Mouse (Mus musculus) stomach, embryonic 15.5 days (tissue): ENCODE data around the gene Gnat3. TPM values are rescaled to one million over a fixed set of nuclear protein-coding genes. Genes with fewer than 3 reads are reported as not detected.
"Not testable (repeated sequence)": the region's sequence is repeated elsewhere in the genome, so short reads cannot be mapped to it uniquely, and the experiment has no call there.

Experiments
- ATAC-seq: fragments of 200-750 bp; cut with Nextera tagmentation; 2 replicates; pipeline ENCODE4 v1.8.0; 2017; ENCODE audit warnings: low read depth, moderate number of reproducible peaks, moderate TSS enrichment; ENCODE audit not compliant: insufficient read depth, low FRiP score
- H3K27ac ChIP-seq: fragments of 300-500 bp; sonication (generic); 2 replicates; pipeline ENCODE4 v1.5.1; 2015; ENCODE audit warnings: mild to moderate bottlenecking, inconsistent platforms
- H3K27me3 ChIP-seq: fragments of 300-500 bp; sonication (generic); replicated peaks from 2 replicates; pipeline ENCODE4 v1.6.1; 2015; ENCODE audit warnings: inconsistent platforms
- H3K36me3 ChIP-seq: fragments of 300-500 bp; sonication (generic); 2 replicates; pipeline ENCODE4 v1.6.1; 2015; ENCODE audit warnings: inconsistent platforms
- H3K4me1 ChIP-seq: fragments of 300-500 bp; sonication (generic); 2 replicates; pipeline ENCODE4 v1.6.1; 2015; ENCODE audit warnings: inconsistent platforms
- H3K4me2 ChIP-seq: fragments of 300-500 bp; sonication (generic); 2 replicates; pipeline ENCODE4 v1.6.1; 2015; ENCODE audit warnings: mild to moderate bottlenecking, inconsistent platforms
- H3K4me3 ChIP-seq: fragments of 300-500 bp; sonication (generic); replicated peaks from 2 replicates; pipeline ENCODE4 v1.5.1; 2015; ENCODE audit warnings: inconsistent platforms
- H3K9ac ChIP-seq: fragments of 300-500 bp; sonication (generic); 2 replicates; pipeline ENCODE4 v1.6.1; 2015; ENCODE audit warnings: inconsistent platforms
- H3K9me3 ChIP-seq: fragments of 300-500 bp; sonication (generic); 2 replicates; pipeline ENCODE4 v1.6.1; 2016; ENCODE audit warnings: inconsistent platforms
- WGBS: fragments of 180-500 bp; shearing (Covaris S2); methylation state at CpG from one replicate; pipeline ENCODE4 v1.1.7; 2015; 5-methylcytosine and 5-hydroxymethylcytosine counted together
- polyA plus RNA-seq: library from polyadenylated mRNA; unstranded; fragments of >200 nt; fragmentation: Nextera tagmentation; extraction: Ambion mirVana; gene quantifications from 2 replicates; pipeline ENCODE4 v1.2.1, GENCODE M21; 2015

Gene Gnat3
- 0.22 TPM in 1 of 2 replicates, not detected in the other for polyA plus RNA-seq

DNA sequence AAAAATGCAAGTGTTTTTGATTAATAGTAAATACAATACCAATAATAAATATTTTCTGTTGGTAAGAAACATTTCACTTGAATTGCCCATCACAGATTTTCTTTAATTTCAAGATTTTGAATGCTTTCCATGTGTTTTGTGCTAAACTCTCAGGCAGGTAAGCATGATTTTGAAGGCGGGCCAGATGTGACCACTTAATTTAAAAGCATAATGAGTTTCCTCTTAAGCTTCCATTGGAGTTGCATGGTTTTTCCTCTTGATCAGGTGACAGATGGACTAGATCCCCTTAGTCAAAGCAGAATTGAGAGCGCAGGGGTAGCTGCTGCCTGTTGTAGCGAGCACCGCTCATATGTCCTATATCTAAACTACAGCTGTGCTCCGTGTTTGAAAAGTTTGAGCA lies at the start of gene Gnat3:
Gene Gnat3 (plus strand): TSS at position 301 of the 400 bp plus-strand sequence.
- no peak within 1 kb of the TSS for H3K4me2 ChIP-seq
- no peak within 1 kb of the TSS for H3K27ac ChIP-seq
- 75% methylated on average over 5 of the region's 5 CpGs for WGBS
- no peak for ATAC-seq
- H3K4me1 ChIP-seq = no peaks in the 10 kb centered on the region
- no peak within 1 kb of the TSS for H3K4me3 ChIP-seq
- no peaks in the 10 kb centered on the region for H3K9me3 ChIP-seq
- no peak within 1 kb of the TSS for H3K9ac ChIP-seq
- H3K36me3 ChIP-seq = no peaks in the 10 kb centered on the region
- no peaks in the 10 kb centered on the region for H3K27me3 ChIP-seq

DNA sequence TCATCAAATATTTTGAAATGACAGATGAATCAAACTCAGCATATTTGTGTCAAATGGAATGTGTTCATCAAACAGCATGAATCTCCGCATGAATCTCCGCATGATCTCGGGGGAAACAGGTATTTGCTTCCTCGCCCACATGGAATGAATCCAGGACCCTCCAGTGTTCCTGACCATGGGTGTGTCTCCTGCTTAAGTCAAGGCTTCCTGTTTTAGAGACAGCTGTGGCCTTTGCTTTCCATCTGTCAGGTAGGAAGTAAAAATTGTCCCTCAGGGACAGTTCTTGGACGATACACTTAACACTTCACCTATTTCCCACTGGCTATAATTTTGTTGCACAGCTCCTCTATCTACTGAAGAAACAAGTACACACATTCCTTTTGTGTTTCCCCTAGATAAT lies 43.4 kb upstream of the Gnat3 start:
- 0 out of 2 replicates have a peak, but pooled peaks cover 2% of the 10 kb centered on the region for H3K4me1 ChIP-seq
- H3K4me2 ChIP-seq = no peak overlapping the region
- H3K27ac ChIP-seq = no peak overlapping the region
- no peaks in the 10 kb centered on the region for H3K36me3 ChIP-seq
- H3K9ac ChIP-seq = no peak overlapping the region
- no peaks in the 10 kb centered on the region for H3K27me3 ChIP-seq
- WGBS = 77% methylated on average over 5 of the region's 5 CpGs
- no peak overlapping the region for H3K4me3 ChIP-seq
- H3K9me3 ChIP-seq = no peaks in the 10 kb centered on the region
- no peak for ATAC-seq

DNA sequence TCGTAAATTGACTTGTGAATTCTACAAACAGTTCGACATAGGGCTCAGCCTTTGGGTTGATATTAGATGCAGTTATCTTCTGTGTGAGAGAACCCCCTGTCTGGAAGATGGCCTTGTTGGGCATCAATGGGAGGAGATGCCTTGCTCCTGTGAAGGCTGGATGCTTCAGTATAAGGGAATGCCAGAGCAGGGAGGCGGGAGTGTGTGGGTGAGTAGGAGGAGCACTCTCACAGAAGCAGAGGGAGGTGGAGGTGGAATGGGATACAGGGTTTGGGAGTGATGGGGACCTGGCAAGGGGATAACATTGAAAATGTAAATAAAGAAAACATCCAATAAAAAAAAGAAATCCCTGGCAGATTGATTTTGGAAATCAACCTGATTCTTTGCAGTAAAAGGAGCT lies 38.7 kb upstream of the Gnat3 start:
- no peak overlapping the region for H3K9ac ChIP-seq
- no peaks in the 10 kb centered on the region for H3K9me3 ChIP-seq
- no peak overlapping the region for H3K27ac ChIP-seq
- H3K27me3 ChIP-seq = no peaks in the 10 kb centered on the region
- H3K36me3 ChIP-seq = no peaks in the 10 kb centered on the region
- 78% methylated on average over 3 of the region's 3 CpGs for WGBS
- no peak overlapping the region for H3K4me3 ChIP-seq
- 0 out of 2 replicates have a peak, but pooled peaks cover 2% of the 10 kb centered on the region for H3K4me1 ChIP-seq
- ATAC-seq = no peak
- no peak overlapping the region for H3K4me2 ChIP-seq

DNA sequence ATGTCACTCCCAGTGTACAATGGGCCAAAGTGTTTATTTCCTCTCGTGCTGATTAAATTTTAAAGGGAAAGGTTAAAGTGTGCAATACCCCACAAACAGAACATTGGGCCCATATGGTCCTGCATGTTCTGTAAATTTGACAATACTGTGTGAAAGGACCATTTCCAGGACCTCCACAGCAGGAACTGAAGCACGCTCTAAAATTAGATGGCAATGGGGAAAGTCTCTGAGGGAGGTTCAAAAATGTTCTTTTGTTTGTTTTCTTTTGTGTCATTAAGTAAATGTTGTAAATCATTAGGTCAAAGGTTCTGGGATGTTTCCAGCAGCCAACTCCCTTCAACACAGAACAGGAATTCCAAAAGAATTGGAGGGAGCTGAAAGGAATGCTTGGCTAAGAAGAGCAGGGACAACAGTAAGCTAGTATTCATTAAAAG lies 38.2 kb upstream of the Gnat3 start:
- no peaks in the 10 kb centered on the region for H3K27me3 ChIP-seq
- no peak overlapping the region for H3K4me3 ChIP-seq
- H3K27ac ChIP-seq = no peak overlapping the region
- WGBS = 37% methylated on average over 2 of the region's 2 CpGs
- no peak overlapping the region for H3K4me2 ChIP-seq
- H3K4me1 ChIP-seq = 0 out of 2 replicates have a peak, but pooled peaks cover 2% of the 10 kb centered on the region
- H3K36me3 ChIP-seq = no peaks in the 10 kb centered on the region
- no peaks in the 10 kb centered on the region for H3K9me3 ChIP-seq
- no peak; the same call in 1 of the 2 replicates for ATAC-seq
- H3K9ac ChIP-seq = no peak overlapping the region

DNA sequence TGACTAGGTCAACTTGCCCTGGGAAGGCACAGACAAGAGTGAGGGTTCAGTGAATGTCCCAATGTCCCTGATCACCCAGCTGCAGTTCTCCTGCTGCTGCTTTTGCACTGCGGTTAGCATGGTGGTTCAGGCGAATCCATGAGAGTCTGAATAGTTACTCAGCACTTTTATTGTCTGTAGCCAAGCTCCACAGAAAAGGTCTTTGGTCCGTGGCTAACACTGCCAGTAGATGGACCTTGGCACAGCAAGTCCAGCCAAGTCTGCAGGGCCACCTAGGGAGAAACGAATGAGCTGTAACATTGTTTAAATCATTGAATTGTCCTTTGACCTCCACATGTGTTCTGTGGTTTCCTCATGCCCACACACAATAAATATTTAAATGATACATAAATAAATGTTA lies 33.9 kb upstream of the Gnat3 start:
- Histone ChIP-seq H3K4me3 (no peak overlapping the region), H3K4me1 (0 out of 2 replicates have a peak, but pooled peaks cover 2% of the 10 kb centered on the region), H3K9me3 (no peaks in the 10 kb centered on the region), H3K27me3 (no peaks in the 10 kb centered on the region), H3K9ac (no peak overlapping the region), H3K4me2 (no peak overlapping the region), H3K36me3 (no peaks in the 10 kb centered on the region), H3K27ac (no peak overlapping the region)
- 30% methylated on average over 4 of the region's 4 CpGs for WGBS
- ATAC-seq = no peak

DNA sequence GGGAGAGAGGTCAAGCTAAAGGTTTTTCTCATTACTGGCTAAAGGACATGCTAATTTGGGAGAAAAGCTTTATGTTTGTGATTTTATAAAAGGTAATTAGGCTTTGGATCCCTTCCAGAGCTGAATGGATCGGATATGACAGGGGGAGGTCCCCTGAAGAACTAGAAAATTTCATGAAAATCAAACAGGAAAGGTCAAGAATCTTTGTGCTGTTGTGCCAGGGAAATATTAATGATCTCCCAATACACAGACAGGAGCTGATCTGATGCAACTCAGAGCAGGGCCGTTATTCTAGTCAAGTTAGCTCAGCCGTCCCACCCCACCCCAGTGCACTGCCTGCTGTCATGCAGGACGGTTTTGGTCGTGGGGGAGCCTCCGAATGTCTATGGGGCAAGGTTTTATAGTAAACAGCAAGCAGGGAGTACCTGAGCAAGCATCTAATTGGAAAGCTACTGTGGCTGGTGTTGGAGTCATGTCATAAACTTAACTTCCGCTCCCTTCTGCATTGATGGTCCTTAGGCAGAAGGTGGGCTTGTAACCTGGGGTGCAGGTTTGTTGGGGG lies 33.3 kb upstream of the Gnat3 start:
- no peak overlapping the region for H3K4me2 ChIP-seq
- no peaks in the 10 kb centered on the region for H3K4me1 ChIP-seq
- no peak overlapping the region for H3K4me3 ChIP-seq
- H3K27me3 ChIP-seq = no peaks in the 10 kb centered on the region
- WGBS = 50% methylated on average over 7 of the region's 7 CpGs
- no peaks in the 10 kb centered on the region for H3K9me3 ChIP-seq
- H3K27ac ChIP-seq = no peak overlapping the region
- no peak overlapping the region for H3K9ac ChIP-seq
- H3K36me3 ChIP-seq = no peaks in the 10 kb centered on the region
- ATAC-seq = no peak

DNA sequence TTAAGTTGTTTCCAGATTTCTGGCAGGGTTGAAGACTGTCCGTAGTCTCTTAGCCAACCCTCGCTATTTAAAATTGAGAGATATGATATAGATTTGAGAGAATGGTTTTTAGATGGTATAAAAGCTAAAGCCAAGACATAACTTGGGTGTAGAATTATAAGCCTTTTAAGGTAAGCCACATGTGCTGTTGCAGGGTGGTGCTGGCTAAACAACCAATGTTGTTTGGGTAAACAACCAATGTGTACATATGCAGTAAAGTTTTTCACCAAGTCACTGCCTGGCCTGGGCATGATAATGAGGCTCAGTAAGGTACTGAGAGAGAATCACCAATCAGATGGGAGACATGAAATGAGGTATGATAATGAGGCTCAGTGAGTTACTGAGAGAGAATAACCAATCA lies 30.8 kb upstream of the Gnat3 start:
- not testable (repeated sequence) for H3K9me3 ChIP-seq, H3K9ac ChIP-seq, H3K4me1 ChIP-seq, ATAC-seq, H3K4me2 ChIP-seq, H3K4me3 ChIP-seq, H3K27me3 ChIP-seq, H3K36me3 ChIP-seq, H3K27ac ChIP-seq
- 96% methylated on average over 2 of the region's 2 CpGs for WGBS

DNA sequence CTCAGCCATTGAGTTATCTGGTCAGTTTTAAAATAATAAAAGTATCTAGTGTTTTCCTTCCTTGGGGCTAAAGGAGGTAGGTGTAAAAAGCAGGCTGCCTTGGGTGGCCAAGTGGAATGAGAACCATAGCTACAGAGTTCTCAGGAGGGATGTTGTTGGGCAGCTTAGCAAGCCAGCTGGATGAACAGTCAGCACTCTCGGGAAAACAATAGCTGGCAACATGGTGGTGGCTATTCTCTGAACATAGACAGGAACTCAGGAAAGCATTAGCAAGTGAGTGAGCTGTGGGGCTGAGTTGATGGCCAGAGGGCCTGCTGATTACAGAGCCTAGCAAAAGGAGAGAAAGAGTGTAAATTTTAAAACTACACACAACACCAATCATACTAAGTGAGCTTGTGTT lies 27.8 kb upstream of the Gnat3 start:
- H3K36me3 ChIP-seq = no peaks in the 10 kb centered on the region
- H3K27me3 ChIP-seq = no peaks in the 10 kb centered on the region
- no peak overlapping the region for H3K4me2 ChIP-seq
- no peak for ATAC-seq
- WGBS = 61% methylated on average over 1 of the region's 1 CpGs
- no peak overlapping the region for H3K27ac ChIP-seq
- H3K9ac ChIP-seq = no peak overlapping the region
- no peaks in the 10 kb centered on the region for H3K4me1 ChIP-seq
- H3K4me3 ChIP-seq = no peak overlapping the region
- H3K9me3 ChIP-seq = no peaks in the 10 kb centered on the region

DNA sequence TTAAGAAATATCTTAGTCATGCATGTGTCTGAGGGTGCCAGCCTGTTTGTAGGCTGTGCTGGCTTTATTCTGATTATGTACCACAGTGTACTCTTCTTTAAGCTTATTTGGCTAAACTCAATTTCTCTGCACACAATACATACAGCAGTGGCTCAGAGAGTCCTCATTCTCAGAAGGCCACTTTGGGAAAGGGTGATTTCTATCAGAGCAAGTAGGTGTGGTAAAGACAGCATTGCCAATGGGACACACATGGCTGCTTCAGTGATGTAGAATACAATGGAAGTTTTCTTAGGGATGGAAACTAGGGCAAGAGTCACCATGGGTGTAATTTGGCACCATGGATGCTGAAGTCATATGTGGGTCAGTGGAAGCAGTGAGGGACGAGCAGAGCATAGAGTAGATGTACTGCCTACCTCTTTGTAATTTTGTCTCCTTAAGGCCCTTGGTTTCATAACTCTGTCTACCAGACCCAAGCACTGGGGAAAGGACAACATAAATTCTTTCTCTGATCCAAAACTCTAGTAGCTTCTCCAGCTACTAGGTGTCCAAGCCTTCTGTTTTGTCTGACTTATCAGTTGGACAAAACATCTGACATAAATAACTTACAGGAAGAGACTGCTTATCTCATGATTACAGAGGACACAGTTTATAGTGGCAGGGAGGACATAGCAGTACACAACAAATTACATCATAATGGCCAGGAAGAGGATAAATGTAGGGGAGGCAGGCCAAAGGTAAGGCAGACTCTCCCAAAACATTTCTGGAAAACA lies 24.0 kb upstream of the Gnat3 start:
- Histone ChIP-seq H3K4me1 (no peaks in the 10 kb centered on the region), H3K27ac (no peak overlapping the region), H3K4me2 (no peak overlapping the region), H3K27me3 (no peaks in the 10 kb centered on the region), H3K9ac (no peak overlapping the region), H3K4me3 (no peak overlapping the region), H3K9me3 (no peaks in the 10 kb centered on the region), H3K36me3 (no peaks in the 10 kb centered on the region)
- WGBS = 53% methylated on average over 1 of the region's 1 CpGs
- ATAC-seq = no peak

DNA sequence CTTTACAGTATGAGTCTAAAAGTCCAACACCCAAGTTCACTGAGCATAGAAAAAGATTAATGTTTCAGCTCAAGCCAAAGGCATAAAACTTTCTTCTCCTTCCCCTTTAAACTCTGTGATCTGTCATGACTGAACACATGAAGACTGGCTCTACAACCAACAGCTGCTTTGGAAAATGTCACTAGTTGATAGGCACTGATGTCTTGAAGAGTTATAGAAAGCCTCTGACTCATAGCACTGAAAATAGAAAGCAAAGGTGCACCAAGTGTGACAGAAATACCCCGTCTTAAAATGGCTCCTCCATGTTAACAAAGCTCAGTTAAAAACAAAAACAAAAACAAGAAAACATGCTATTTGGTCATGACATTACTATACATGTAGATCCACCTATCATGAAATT lies 5.9 kb upstream of the Gnat3 start:
- Histone ChIP-seq H3K9ac (no peak overlapping the region), H3K4me1 (no peaks in the 10 kb centered on the region), H3K27me3 (no peaks in the 10 kb centered on the region), H3K36me3 (no peaks in the 10 kb centered on the region), H3K9me3 (no peaks in the 10 kb centered on the region), H3K4me2 (no peak overlapping the region), H3K4me3 (no peak overlapping the region), H3K27ac (no peak overlapping the region)
- no peak for ATAC-seq
- 78% methylated on average over 1 of the region's 1 CpGs for WGBS

DNA sequence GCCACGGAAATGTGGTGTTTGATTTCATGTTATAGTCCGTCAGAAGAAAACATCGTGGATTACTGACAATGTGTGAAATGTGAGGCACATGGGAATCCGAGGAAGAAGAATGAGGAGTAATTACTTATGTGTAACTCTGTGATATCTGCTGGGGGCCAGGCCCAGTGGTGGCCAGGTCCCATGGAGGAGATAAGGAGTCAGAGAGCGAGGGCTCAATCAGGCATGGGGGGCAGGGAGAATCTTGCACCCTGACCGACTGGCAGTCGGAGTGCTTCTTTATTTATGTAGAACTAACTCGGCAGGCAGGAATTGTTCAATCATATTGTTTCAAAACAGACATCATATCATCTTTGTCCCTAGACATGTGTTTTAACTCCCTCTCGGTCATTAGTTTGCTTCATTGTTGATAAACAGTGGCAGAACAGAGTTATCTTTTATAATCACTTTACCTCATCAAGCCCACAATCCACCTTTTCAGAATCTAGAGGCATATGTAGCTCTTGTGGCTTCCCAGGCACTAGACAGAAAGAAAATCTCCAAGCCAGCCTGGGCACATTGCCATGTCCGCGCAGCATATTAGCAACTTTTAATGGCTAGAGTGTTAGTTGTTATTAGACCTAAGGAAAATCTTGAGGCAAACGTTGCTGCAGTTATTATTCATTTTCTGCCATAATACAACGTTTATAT lies 7.5 kb downstream of the Gnat3 start:
- no peak overlapping the region for H3K9ac ChIP-seq
- no peak overlapping the region for H3K4me3 ChIP-seq
- no peaks in the 10 kb centered on the region for H3K4me1 ChIP-seq
- H3K4me2 ChIP-seq = no peak overlapping the region
- no peak overlapping the region for H3K27ac ChIP-seq
- 50% methylated on average over 13 of the region's 13 CpGs for WGBS
- no peaks in the 10 kb centered on the region for H3K36me3 ChIP-seq
- no peaks in the 10 kb centered on the region for H3K27me3 ChIP-seq
- ATAC-seq = no peak
- no peaks in the 10 kb centered on the region for H3K9me3 ChIP-seq

DNA sequence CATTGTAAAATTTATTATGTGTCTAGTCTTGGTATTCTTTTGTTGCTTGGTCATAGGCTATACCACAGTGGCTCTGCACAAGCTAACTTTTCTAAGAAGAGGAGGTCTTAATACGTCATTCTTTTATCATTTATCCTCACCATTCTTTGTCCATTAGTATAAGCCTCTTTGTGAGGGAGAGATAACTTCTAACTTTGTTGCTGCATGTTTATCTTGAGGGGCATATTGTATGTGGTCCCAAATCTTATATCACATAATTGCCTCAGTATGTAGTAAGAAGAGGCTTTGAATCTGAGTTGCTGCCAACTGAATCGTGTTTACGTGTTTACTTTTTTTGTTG lies 8.0 kb downstream of the Gnat3 start:
- H3K9me3 ChIP-seq = no peaks in the 10 kb centered on the region
- H3K27me3 ChIP-seq = no peaks in the 10 kb centered on the region
- no peak overlapping the region for H3K27ac ChIP-seq
- 82% methylated on average over 3 of the region's 3 CpGs for WGBS
- no peak overlapping the region for H3K4me3 ChIP-seq
- no peak overlapping the region for H3K9ac ChIP-seq
- no peaks in the 10 kb centered on the region for H3K36me3 ChIP-seq
- H3K4me1 ChIP-seq = no peaks in the 10 kb centered on the region
- H3K4me2 ChIP-seq = no peak overlapping the region
- no peak for ATAC-seq
